Mouse (Mus musculus) intestine, embryonic 14.5 days (tissue): ENCODE measurements around the gene Gm5039. TPM values are rescaled to one million over a fixed set of nuclear protein-coding genes. Genes with fewer than 3 reads are reported as not detected.
"Not testable (repeated sequence)": the region's sequence is repeated elsewhere in the genome, so short reads cannot be mapped to it uniquely, and the experiment has no call there.

Experiments used
- ATAC-seq: fragments of 200-750 bp; cut with Nextera tagmentation; replicated peaks from 2 replicates; pipeline ENCODE4 v1.8.0; 2017; ENCODE audit warnings: low read depth, moderate number of reproducible peaks, moderate TSS enrichment, moderate library complexity; ENCODE audit not compliant: low FRiP score, low TSS enrichment
- DNase-seq: peaks from one replicate; pipeline ENCODE4 v3.0.0-alpha.2; 2018; ENCODE audit warnings: low spot score
- H3K27ac ChIP-seq: fragments of 300-500 bp; sonication (generic); 2 replicates; pipeline ENCODE4 v1.5.1; 2014; ENCODE audit warnings: low read depth, mild to moderate bottlenecking, control low read depth
- H3K27me3 ChIP-seq: fragments of 300-500 bp; sonication (generic); replicated peaks from 2 replicates; pipeline ENCODE4 v1.6.1; 2014; ENCODE audit warnings: low read length, control low read depth; ENCODE audit not compliant: control insufficient read depth, insufficient read depth
- H3K36me3 ChIP-seq: fragments of 300-500 bp; sonication (generic); 2 replicates; pipeline ENCODE4 v1.6.1; 2014; ENCODE audit warnings: low read length, control low read depth; ENCODE audit not compliant: control insufficient read depth, insufficient read depth
- H3K4me1 ChIP-seq: fragments of 300-500 bp; sonication (generic); replicated peaks from 2 replicates; pipeline ENCODE4 v1.6.1; 2014; ENCODE audit warnings: low read length, control low read depth, mixed read lengths; ENCODE audit not compliant: control insufficient read depth, insufficient read depth
- H3K4me2 ChIP-seq: fragments of 300-500 bp; sonication (generic); 2 replicates; pipeline ENCODE4 v1.6.1; 2014; ENCODE audit warnings: low read length
- H3K4me3 ChIP-seq: fragments of 300-500 bp; sonication (generic); 2 replicates; pipeline ENCODE4 v1.5.1; 2014; ENCODE audit warnings: low read depth, low read length, control low read depth, mixed read lengths
- H3K9ac ChIP-seq: fragments of 300-500 bp; sonication (generic); 2 replicates; pipeline ENCODE4 v1.6.1; 2014; ENCODE audit warnings: mild to moderate bottlenecking, low read length
- H3K9me3 ChIP-seq: fragments of 300-500 bp; sonication (generic); 2 replicates; pipeline ENCODE4 v1.6.1; 2016; ENCODE audit warnings: low read length, control low read depth; ENCODE audit not compliant: control insufficient read depth
- WGBS: fragments of 180-500 bp; shearing (Covaris S2); extraction: QIAGEN DNeasy Blood & Tissue Kit; methylation state at CpG from one replicate; pipeline ENCODE4 v1.1.7; 2014; 5-methylcytosine and 5-hydroxymethylcytosine counted together
- polyA plus RNA-seq: library from polyadenylated mRNA; unstranded; fragments of >200 nt; fragmentation: Nextera tagmentation; extraction: Ambion mirVana; gene quantifications from 2 replicates; pipeline ENCODE4 v1.2.1, GENCODE M21; 2014

The Gm5039 gene
- polyA plus RNA-seq, 1 experiment from 2014 or later, result not detected

DNA sequence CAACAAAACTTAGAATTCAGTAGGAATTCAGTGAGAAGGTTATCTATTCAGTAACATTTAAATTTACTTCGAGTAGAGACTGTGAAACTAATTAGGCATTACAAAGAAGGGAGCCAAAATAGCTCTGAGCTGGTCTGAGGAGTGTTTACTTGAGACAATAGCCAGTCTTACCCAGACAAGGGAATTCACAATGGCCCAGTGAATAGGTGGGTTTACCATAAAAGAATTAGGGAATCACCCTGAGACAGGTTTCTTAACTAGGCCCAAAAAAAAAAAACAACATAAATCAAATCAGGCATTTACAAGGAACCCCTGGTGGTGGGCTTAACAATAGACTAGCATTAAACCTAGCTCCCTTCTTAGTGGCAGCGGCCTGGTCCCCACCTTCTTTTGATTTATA lies 17.5 kb upstream of the Gm5039 start:
- not testable (repeated sequence) for H3K4me2 ChIP-seq, H3K4me1 ChIP-seq, H3K27me3 ChIP-seq, H3K27ac ChIP-seq, ATAC-seq, DNase-seq, H3K36me3 ChIP-seq, H3K9me3 ChIP-seq, H3K9ac ChIP-seq, H3K4me3 ChIP-seq
- WGBS, result 68% methylated on average over 2 of the region's 2 CpGs

DNA sequence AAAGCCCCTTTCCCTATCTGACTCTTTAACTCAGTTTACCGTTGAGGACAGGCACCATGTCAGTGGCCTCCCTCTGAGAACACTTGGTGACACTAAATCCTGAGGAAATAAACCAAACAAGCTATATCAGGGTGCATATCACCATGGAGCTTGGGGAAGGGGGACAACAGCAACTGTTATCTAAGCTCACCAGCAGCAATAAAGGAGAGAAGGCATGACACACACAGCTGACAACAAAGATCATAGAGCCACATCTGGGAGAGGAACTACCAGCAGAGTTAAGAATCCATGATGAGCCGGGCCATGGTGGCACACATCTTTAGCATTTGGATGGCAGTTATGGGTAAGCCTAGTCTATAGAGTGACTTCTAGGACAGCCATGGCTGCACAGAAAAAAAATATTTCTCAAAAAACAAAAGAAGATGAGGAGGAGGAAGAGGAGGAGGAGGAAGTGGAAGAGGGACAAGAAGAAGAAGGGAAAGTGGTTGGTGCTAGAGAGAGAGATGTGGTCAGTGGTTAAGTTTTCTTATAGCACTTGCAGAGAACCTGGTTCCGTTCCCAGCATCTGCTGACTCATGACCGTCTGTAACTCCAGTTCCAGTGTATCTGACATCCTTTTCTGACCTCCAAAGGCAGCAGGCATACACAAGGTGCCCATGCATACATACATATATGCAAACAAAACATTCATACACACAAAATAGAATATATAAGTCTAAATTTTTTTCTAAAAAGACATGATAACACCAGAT lies 13.0 kb upstream of the Gm5039 start:
- H3K4me2 ChIP-seq, H3K27ac ChIP-seq, H3K36me3 ChIP-seq, ATAC-seq, H3K4me1 ChIP-seq, H3K9me3 ChIP-seq, DNase-seq, H3K4me3 ChIP-seq, H3K27me3 ChIP-seq, H3K9ac ChIP-seq: not testable (repeated sequence)
- WGBS, result 83% methylated on average over 4 of the region's 4 CpGs

DNA sequence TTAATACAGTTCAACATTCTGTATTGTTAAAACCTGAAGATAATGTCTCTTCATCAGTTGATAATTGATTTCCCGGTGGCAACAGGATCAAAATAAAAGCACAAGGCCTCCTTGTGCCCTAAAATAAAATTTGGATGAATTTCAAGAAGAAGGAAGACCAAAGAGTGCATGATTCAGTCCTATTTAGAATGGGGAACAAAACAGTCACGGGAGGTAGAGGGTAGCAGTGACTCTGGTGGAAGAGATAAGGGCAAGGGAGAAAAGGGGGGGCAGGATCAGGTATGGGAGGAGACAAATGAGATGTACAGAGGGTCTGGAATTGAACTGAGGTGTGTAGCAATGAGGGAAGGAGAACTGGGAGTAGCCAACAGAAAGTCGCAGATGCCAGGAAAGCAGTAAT lies 9.3 kb downstream of the Gm5039 start:
- no peak for DNase-seq
- Histone ChIP-seq H3K9ac (no peak overlapping the region), H3K9me3 (no peaks in the 10 kb centered on the region), H3K36me3 (no peaks in the 10 kb centered on the region), H3K27me3 (no peaks in the 10 kb centered on the region), H3K4me1 (no peaks in the 10 kb centered on the region), H3K4me2 (no peak overlapping the region), H3K4me3 (no peak overlapping the region), H3K27ac (no peak overlapping the region)
- 76% methylated on average over 3 of the region's 3 CpGs for WGBS
- no peak for ATAC-seq

DNA sequence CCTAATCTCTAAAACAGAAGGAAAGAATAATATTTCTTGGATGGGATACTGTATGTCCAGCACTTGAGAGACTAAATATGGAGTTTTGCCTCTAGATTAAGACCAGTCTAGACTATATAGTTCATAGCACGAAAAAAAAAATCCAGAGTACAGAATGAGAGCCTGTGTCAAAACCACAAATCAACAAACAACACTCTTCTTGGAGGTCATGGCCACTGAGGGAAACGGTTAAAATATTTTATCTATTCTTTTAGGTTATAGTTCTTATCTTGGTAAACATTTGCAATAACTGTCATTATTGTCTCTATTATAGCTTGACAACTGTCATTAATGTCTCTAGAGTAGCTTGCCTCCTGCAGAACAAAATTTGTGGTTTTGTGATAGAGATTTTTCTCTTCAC lies 26.7 kb downstream of the Gm5039 start:
- H3K9me3 ChIP-seq, H3K4me2 ChIP-seq, H3K9ac ChIP-seq, H3K27ac ChIP-seq, H3K27me3 ChIP-seq, ATAC-seq, H3K4me3 ChIP-seq, H3K36me3 ChIP-seq, DNase-seq, H3K4me1 ChIP-seq: not testable (repeated sequence)
- WGBS, result 62% methylated on average over 2 of the region's 2 CpGs

DNA sequence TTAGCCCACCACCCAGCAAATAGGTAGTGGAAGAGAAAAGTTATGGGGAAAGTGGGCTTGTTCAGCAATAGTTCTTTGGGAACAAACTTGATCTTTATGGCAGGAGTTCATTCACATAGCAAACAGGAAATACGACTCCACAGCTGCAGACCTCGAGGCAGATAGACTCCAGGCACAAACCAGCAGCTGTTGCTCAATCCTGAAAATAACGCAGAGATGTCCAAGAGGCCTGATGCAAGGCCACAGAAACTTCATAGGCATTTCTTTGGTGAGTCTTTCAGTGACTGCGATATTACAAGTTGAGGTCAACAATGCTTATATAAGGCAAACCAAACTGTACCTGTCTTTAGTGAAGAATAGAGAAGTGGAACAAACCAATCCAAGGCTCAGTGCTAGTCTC lies 30.7 kb downstream of the Gm5039 start:
- H3K36me3 ChIP-seq, H3K4me3 ChIP-seq, H3K9me3 ChIP-seq, H3K4me1 ChIP-seq, H3K27me3 ChIP-seq, ATAC-seq, H3K4me2 ChIP-seq, H3K27ac ChIP-seq, H3K9ac ChIP-seq, DNase-seq: not testable (repeated sequence)
- 56% methylated on average over 4 of the region's 4 CpGs for WGBS

DNA sequence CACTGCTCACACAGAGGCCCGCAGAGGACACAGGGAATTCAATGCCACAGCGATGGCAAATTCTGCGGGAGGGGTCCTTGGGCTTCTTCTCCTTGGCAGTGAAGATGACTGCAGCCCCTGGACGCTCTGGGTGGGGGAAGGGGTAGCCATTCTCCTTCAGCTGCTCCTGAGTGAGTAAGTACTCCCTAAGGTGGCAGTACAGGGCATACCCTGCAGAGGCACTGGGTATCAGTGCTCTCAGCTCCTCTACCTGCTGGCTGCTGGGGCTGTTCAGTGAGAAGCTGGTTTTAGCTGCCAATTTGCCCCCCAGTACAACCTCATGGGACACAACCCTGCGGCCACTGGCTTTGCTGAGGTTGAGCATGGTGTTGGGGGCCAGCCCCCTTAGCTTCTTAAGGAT lies 38.6 kb downstream of the Gm5039 start:
- DNase-seq, H3K4me1 ChIP-seq, H3K27ac ChIP-seq, ATAC-seq, H3K9ac ChIP-seq, H3K36me3 ChIP-seq, H3K4me3 ChIP-seq, H3K4me2 ChIP-seq, H3K27me3 ChIP-seq, H3K9me3 ChIP-seq: not testable (repeated sequence)
- WGBS, result 98% methylated on average over 3 of the region's 5 CpGs

DNA sequence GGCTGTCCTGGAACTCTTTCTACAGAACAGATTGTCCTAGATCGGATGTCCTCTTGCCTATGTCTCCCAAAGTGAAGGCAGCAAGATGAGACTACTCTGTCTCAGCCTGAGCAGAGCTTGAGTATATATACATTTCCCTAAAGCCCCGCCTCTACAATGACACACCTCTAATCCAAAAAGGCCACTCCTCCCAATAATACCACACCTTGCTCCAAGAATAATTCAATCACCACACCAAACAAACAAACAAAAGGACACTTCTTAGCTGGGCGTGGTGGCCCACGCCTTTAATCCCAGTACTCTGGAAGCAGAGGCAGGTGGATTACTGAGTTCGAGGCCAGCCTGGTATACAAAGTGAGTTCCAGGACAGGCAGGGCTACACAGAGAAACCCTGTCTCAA lies 49.4 kb downstream of the Gm5039 start, which contains the start of gene Gm5662:
Gene Gm5662 (minus strand): TSS at position 101 of the 400 bp plus-strand sequence.
- not testable (repeated sequence) for H3K4me2 ChIP-seq, H3K9ac ChIP-seq, DNase-seq, H3K27me3 ChIP-seq, H3K9me3 ChIP-seq, ATAC-seq, H3K27ac ChIP-seq, H3K4me1 ChIP-seq, H3K36me3 ChIP-seq, H3K4me3 ChIP-seq
- 84% methylated on average over 5 of the region's 5 CpGs for WGBS

Other genes with a start within 250 kb of the Gm5039 start
- gene Gm16368, start 240.3 kb downstream of the Gm5039 start, polyA plus RNA-seq, result not detected in 2 replicates
- not detected in 2 replicates for gene Gm10436, start 141.9 kb downstream of the Gm5039 start, polyA plus RNA-seq
- not detected in 2 replicates for gene Gm8332, start 73.9 kb downstream of the Gm5039 start, polyA plus RNA-seq
- gene Gm5662, start 49.5 kb downstream of the Gm5039 start, polyA plus RNA-seq, result not detected in 2 replicates
- 12.3 and 15.7 TPM in 2 replicates for gene Adck1, start 36.5 kb upstream of the Gm5039 start, polyA plus RNA-seq